Mouse (Mus musculus): ENCODE results near the gene Stard13.

The Stard13 gene

GRCm38 (mm10) chr5:151108291-151108897, 125.2 kb downstream of the Stard13 start:
- intact Hi-C loops (cut with DNase I) = no loop called here

DNA sequence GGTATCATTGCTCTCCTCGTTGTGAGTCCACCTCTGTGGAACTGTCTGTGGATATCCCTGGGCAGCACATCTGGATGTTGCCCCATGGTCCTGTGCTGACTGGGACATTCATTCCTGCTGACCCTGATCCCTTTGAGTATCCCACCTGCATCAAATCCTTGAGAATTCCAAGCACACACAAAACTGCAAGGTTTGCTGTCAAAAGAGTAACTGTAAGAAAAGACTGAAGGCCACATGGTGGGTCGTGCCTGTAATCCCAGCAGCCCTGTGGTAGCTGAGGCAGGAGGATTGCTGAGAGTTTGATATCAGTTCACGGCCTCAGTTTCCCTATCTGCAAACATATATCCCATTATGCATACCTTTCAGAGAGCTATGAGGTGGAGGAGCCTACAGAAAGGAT, 126.8 kb downstream of the Stard13 start:
- intact Hi-C loops (cut with DNase I) = no loop called here

DNA sequence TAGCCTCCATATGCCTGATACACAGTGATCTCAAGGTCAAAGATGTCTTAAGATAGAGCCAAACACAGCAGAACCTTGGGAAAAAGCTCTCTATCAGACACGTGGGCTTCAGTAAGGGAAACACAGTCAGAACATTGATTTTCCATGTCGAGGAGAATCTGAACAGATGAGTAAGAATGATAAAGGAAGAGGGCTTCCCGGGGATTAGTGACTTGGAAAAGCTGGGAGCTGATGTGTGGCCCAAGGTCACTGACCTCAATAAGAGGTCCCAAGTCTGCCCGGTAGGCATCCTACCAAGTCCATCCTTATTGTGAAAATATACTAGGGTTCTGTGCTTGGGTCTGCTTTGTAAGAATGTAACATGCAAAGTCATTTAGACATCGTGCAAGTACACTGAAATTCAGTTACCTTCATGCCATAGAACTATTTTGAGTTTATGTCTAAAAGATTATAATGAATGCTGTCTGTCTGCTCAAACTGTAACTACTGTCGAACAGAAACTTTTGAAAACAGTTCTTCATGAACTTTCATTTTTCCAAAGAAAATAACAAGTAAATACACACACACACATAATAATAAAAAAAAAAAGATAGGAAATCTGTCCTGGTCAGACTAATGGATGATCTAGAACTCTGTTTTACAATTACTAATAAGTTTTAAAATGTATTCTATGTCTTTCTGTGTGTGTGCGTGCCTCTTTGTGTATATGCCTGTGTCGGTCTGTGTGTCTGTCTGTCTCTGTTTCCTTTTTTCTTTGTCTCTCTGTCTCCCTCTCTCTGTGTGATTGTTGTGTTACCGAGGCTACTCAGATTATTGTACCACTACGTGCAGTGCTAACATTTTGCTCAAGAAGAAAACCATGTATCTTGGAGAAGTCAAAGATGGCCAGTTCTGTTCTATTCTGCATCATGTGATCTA, 128.3 kb downstream of the Stard13 start:
- intact Hi-C loops (cut with DNase I) = no loop called here

DNA sequence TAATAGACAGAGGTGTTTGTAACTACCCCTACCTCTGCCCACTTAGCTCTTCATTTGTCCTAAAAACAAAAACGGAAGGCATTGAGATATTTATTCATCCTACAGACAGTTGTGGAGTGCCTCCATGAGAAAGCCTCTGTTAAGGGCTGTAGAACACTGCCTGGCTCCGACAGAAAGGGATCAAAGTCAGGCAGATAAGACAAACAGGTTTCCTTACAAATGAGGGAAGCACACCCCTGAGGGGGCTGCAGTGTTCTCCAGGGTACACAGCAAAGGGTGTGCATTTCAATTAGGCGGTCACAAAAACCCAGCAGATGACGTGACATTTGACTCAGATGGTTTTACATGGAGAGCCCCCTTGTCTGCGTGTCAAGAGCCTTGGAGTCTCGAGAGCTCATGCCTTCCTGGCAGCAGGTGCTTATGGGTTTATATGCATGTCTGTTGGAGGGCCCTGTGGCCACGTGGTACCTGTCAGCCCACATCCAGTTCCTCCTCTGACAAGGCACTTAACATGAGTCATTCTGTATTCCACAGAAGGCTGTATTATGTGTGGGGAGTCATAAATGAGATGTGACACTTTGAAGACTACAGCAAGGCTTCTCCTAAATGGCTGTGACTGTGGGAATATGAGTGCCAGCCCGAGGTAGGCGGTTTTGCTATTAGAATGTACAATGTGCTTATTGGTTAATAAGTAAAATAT, 129.1 kb downstream of the Stard13 start:
- intact Hi-C loops (cut with DNase I) = no loop called here

- intact Hi-C loops (cut with DNase I) = no loop called here
These were observed 130.4 kb downstream of the Stard13 start for GRCm38 (mm10) chr5:151103284-151103683.

DNA sequence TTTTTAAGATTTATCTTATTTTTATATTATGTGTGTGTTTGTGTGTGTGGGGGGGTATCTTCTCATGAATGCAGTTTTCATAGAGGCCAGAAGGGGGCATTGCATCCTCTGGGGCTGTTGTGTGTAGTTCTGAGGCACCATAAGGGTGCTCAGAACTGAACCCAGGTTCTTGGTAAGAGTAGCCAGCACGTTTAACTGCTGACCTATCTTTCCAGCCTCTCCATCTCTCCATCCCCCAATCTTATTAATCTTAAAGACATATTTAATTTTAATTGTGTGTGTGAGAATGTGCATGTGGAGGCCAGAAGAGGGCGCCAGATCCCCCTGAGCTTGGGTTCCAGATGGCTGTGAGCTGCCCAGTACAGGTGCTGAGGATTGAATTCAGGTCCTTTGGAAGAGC, 131.4 kb downstream of the Stard13 start:
- intact Hi-C loops (cut with DNase I) = no loop called here

GRCm38 (mm10) chr5:151096012-151096411, 137.6 kb downstream of the Stard13 start:
- intact Hi-C loops (cut with DNase I) = no loop called here

DNA sequence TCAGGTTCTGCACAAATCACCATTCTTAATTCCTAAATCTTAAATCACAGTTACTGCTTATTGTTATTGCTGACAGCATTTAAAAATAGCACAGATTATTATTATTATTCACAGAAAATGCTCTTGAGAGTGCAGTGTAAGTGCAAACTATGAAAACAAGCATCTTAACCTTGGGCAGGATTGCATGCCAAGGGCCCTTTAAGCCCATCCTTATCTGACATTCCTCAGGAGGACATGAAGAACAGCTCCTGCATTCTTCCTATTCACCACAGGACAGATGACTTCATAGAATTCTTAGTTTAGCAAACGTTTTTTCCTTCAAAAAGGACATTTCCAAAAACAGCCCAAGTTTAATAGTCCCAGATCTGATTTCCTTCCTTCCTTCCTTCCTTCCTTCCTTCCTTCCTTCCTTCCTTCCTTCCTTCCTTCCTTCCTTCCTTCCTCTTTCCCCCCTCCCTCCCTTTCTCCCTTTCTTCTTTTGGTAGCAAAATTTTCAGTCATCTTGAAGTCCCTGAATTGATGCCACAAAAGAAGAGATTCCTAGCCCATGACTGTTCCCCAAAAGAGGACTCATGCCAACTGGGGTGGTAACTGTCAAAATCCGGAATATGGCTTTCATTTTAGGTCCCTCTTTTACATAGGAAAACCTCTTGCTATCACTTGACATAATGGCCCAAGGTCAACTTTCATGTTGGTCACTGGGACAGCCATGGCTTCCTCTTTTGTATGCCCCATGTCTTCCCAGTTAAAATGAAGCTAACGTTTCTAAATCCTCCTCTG, 140.6 kb downstream of the Stard13 start:
- intact Hi-C loops (cut with DNase I) = no loop called here

- intact Hi-C loops (cut with DNase I) = no loop called here
These were observed 142.6 kb downstream of the Stard13 start for GRCm38 (mm10) chr5:151090996-151091395.

GRCm38 (mm10) chr5:151089201-151089600, 144.4 kb downstream of the Stard13 start:
- intact Hi-C loops (cut with DNase I) = no loop called here

DNA sequence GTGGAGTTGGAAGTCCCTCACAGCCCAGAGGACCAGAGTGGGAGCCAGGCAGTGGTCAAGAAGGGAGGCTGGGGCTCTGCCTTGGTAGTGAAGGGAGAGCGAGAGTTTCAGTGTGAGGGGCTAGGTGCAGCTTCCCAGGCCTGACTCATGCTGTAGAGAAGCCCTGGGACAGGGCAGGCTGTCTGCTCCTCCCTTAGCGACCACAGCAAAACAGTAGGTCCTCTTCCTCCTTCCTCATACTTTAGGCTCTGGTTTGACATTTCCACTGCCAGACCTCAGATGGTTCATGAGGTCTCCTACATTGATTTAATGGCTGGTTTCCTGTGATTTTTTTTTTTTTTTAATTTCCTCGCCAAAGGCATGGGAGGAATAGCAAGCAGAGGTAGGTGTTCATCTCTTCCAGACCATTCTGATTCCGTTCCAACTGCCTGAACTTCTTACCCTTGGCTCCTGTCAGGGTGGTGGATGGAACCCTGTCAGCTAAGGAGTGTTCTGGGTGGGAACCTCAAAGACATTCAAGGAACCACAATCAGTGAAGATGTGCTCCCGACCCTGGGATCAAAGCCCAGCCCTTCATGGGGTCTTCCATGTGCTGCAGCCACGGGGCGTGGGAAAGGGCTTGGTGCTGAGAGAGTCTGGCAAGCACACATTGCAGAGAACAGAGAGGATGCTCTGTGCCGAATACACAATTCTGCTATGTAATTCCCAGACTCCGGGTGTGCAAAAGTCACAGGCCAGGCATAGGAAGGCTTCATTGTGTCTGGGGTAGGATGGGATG, 147.0 kb downstream of the Stard13 start:
- intact Hi-C loops (cut with DNase I) = no loop called here

GRCm38 (mm10) chr5:151085749-151086148, 147.9 kb downstream of the Stard13 start:
- intact Hi-C loops (cut with DNase I) = no loop called here

DNA sequence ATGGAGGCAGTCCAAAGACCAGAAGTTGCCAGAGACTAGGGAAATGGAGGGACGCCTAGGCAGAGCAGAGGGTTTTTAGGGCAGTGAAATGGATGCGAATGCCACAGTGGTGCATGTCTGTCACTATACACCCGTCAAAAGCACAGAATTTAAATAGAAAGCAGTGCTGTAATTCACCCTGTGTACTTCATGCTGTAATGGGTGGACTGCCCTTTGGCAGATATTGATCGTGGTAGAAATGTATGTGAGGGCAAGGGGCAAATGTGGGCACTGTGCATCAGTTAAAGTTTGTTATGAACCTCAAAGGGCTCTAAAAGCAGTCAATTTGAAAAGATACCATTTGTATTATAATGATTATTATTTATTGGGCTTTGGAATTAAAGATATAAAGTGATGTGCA, 153.4 kb downstream of the Stard13 start:
- intact Hi-C loops (cut with DNase I) = no loop called here

GRCm38 (mm10) chr5:151077953-151078352, 155.7 kb downstream of the Stard13 start:
- intact Hi-C loops (cut with DNase I) = no loop called here

DNA sequence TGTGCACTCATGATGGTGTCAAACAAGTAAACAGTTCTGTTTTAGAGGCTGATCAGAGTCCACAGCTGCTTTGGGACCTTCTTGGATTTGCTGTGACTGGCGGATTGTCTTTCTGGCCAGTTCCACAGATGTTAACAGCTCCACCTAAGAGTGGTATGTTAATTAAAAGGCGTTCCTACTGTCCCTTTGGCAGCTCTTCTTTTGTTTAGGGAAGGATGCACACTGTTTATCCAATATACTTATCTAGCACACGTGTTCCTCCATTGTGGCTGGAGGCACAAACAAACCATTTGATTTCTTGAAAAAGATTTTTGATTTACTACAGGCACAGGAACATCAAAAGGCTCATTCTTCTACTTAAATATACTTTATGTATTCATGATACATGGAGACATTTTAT, 156.7 kb downstream of the Stard13 start:
- intact Hi-C loops (cut with DNase I) = no loop called here

DNA sequence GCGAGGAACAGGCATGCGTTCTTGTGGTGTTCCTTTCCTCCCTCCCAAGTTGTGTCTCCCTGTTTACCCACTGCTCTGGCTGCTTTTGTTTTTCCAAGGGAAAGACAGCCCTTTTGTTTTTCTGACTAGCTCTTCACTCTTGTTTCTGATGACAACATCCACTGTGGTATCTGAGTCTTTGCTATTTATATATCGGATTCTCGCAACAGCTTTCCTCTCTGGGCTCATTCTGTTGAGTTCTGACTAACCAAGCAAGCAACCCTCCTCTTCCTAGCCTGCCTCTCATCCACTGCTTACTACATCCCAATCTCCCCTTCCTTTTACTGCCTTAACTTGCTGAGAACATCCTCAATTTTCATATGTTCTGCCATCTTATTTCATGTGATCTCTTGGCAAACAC, 159.4 kb downstream of the Stard13 start:
- intact Hi-C loops (cut with DNase I) = no loop called here

DNA sequence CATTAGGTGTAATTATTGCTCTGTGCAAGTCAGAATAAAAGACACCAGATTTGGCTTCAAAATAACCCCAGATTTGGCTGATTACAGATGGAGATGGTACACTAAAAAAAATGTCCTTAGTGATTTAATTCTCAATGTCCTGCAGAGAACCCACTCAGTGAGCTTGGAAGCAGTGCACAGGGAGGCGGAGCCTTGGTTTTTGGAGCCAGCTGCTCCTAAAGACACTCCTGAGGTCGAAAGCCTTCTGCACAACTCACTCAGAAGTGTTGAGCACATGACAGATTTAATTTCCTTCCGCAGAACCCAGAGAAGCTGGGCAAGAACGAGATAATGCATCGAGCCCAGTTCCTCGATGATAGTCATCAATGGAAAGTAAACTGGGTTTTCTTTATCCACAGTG, 162.2 kb downstream of the Stard13 start:
- intact Hi-C loops (cut with DNase I) = no loop called here

- intact Hi-C loops (cut with DNase I) = no loop called here
These were observed 162.7 kb downstream of the Stard13 start for GRCm38 (mm10) chr5:151070896-151071295.

GRCm38 (mm10) chr5:151069569-151069968, 164.1 kb downstream of the Stard13 start:
- intact Hi-C loops (cut with DNase I) = no loop called here

- intact Hi-C loops (cut with DNase I) = no loop called here
These were observed 167.6 kb downstream of the Stard13 start for GRCm38 (mm10) chr5:151066016-151066415.

DNA sequence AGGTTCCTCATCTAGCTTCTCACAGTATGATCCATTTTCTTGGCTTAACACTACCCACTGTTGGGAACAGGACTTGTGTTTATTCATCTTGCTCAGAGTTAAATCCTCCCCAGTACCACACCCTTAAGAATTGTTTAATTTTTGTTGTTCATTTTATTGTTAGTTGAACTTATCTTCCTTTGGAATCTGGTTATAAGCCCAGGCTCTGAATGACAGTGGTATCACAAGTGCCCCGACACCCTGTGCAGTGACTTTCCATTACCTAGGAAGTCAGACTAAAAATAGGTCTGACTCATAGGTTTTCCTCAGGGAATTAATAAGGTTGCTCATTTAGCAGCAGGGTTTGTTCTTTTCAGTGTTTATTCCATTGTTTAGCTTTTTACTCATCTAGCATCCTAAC, 168.4 kb downstream of the Stard13 start:
- intact Hi-C loops (cut with DNase I) = no loop called here
